Mouse (Mus musculus): ENCODE measurements around the gene Cnksr1. TPM values are rescaled to one million over a fixed set of nuclear protein-coding genes. Genes with fewer than 3 reads are reported as not detected.

Gene Cnksr1
- total and polyA plus RNA-seq, 2 experiments from 2014 or later, result 0.66 to 0.69 TPM

- H3K36me3 ChIP-seq (replicated peaks; ENCODE audit: control insufficient read depth, insufficient read depth, low read length), result no peaks in the 10 kb centered on the region
- ATAC-seq (ENCODE audit: insufficient read depth, low read depth) (no peak; the same call in 1 of the 2 replicates), DNase-seq (ENCODE audit: low spot score) (no peak)
- no peak overlapping the region for H3K9ac ChIP-seq (replicated peaks; ENCODE audit: low read depth, low read length)
- TF ChIP-seq CTCF (IDR thresholded peaks at IDR 0.05; ENCODE audit: low read depth) (no peak), EP300 (IDR thresholded peaks at IDR 0.05; ENCODE audit: low read depth) (no peak)
- H3K4me2 ChIP-seq (ENCODE audit: low read depth, low read length), result no peak overlapping the region
- H3K4me1 ChIP-seq (ENCODE audit: control insufficient read depth, insufficient read depth), result peaks cover 16% of the 10 kb centered on the region
- H3K4me3 ChIP-seq (ENCODE audit: low read depth, low read length), result no peak overlapping the region
- no peaks in the 10 kb centered on the region for H3K9me3 ChIP-seq (replicated peaks; ENCODE audit: control insufficient read depth, low read length)
- 41% methylated on average over 5 of the region's 5 CpGs for WGBS
- H3K27ac ChIP-seq (ENCODE audit: low read depth), result no peak overlapping the region
- H3K27me3 ChIP-seq (ENCODE audit: control insufficient read depth, insufficient read depth, low read length), result no peaks in the 10 kb centered on the region
Observed at GRCm38 (mm10) chr4:134234876-134235275, 3.3 kb downstream of the Cnksr1 start.

GRCm38 (mm10) chr4:134230431-134230830 lies 7.8 kb downstream of the Cnksr1 start:
- TF ChIP-seq EP300 (IDR thresholded peaks at IDR 0.05; ENCODE audit: low read depth) (no peak), CTCF (IDR thresholded peaks at IDR 0.05; ENCODE audit: low read depth) (no peak)
- ATAC-seq (ENCODE audit: insufficient read depth, low read depth), result no peak
- no peak overlapping the region for H3K27ac ChIP-seq (ENCODE audit: low read depth)
- H3K9me3 ChIP-seq (replicated peaks; ENCODE audit: control insufficient read depth, low read length), result no peaks in the 10 kb centered on the region
- H3K36me3 ChIP-seq (replicated peaks; ENCODE audit: control insufficient read depth, insufficient read depth, low read length), result no peaks in the 10 kb centered on the region
- peaks cover 7% of the 10 kb centered on the region for H3K4me1 ChIP-seq (ENCODE audit: control insufficient read depth, insufficient read depth)
- H3K9ac ChIP-seq (replicated peaks; ENCODE audit: low read depth, low read length), result no peak overlapping the region
- WGBS, result 31% methylated on average over 8 of the region's 8 CpGs
- DNase-seq (ENCODE audit: low spot score), result no peak
- H3K4me3 ChIP-seq (ENCODE audit: low read depth, low read length), result no peak overlapping the region
- H3K27me3 ChIP-seq (ENCODE audit: control insufficient read depth, insufficient read depth, low read length), result no peaks in the 10 kb centered on the region
- H3K4me2 ChIP-seq (ENCODE audit: low read depth, low read length), result no peak overlapping the region

- Histone ChIP-seq H3K4me3 (ENCODE audit: low read depth, low read length) (no peak within 1 kb of the TSS), H3K27me3 (ENCODE audit: control insufficient read depth, insufficient read depth, low read length) (no peaks in the 10 kb centered on the region), H3K36me3 (replicated peaks; ENCODE audit: control insufficient read depth, insufficient read depth, low read length) (no peaks in the 10 kb centered on the region), H3K27ac (ENCODE audit: low read depth) (no peak within 1 kb of the TSS), H3K9me3 (replicated peaks; ENCODE audit: control insufficient read depth, low read length) (no peaks in the 10 kb centered on the region), H3K4me2 (ENCODE audit: low read depth, low read length) (no peak within 1 kb of the TSS), H3K9ac (replicated peaks; ENCODE audit: low read depth, low read length) (no peak within 1 kb of the TSS), H3K4me1 (ENCODE audit: control insufficient read depth, insufficient read depth) (no peaks in the 10 kb centered on the region)
- ATAC-seq (ENCODE audit: insufficient read depth, low read depth) (no peak), DNase-seq (ENCODE audit: low spot score) (no peak)
- 58% methylated on average over 8 of the region's 8 CpGs for WGBS
- peak; percentile 41 for TF ChIP-seq CTCF (IDR thresholded peaks at IDR 0.05; ENCODE audit: low read depth)
- TF ChIP-seq EP300 (IDR thresholded peaks at IDR 0.05; ENCODE audit: low read depth), result no peak
Observed at GRCm38 (mm10) chr4:134227194-134227593, 11.0 kb downstream of the Cnksr1 start, which contains the start of gene Catsper4. Gene Catsper4, minus strand, starts transcription at chr4:134227383.

- Histone ChIP-seq H3K27me3 (ENCODE audit: control insufficient read depth, insufficient read depth, low read length) (no peaks in the 10 kb centered on the region), H3K4me2 (ENCODE audit: low read depth, low read length) (no peak overlapping the region), H3K4me1 (ENCODE audit: control insufficient read depth, insufficient read depth) (no peaks in the 10 kb centered on the region), H3K27ac (ENCODE audit: low read depth) (no peak overlapping the region), H3K9ac (replicated peaks; ENCODE audit: low read depth, low read length) (no peak overlapping the region), H3K4me3 (ENCODE audit: low read depth, low read length) (no peak overlapping the region), H3K9me3 (replicated peaks; ENCODE audit: control insufficient read depth, low read length) (no peaks in the 10 kb centered on the region), H3K36me3 (replicated peaks; ENCODE audit: control insufficient read depth, insufficient read depth, low read length) (no peaks in the 10 kb centered on the region)
- WGBS, result 58% methylated on average over 11 of the region's 11 CpGs
- DNase-seq (ENCODE audit: low spot score) (no peak), ATAC-seq (ENCODE audit: insufficient read depth, low read depth) (no peak)
- TF ChIP-seq CTCF (IDR thresholded peaks at IDR 0.05; ENCODE audit: low read depth), result no peak
- TF ChIP-seq EP300 (IDR thresholded peaks at IDR 0.05; ENCODE audit: low read depth), result no peak
Observed at GRCm38 (mm10) chr4:134222793-134223600, 15.2 kb downstream of the Cnksr1 start.

GRCm38 (mm10) chr4:134206488-134207053 lies 31.6 kb downstream of the Cnksr1 start:
- H3K4me2 ChIP-seq (ENCODE audit: low read depth, low read length), result no peak overlapping the region
- H3K4me3 ChIP-seq (ENCODE audit: low read depth, low read length), result no peak overlapping the region
- DNase-seq (ENCODE audit: low spot score) (no peak), ATAC-seq (ENCODE audit: insufficient read depth, low read depth) (no peak)
- H3K9ac ChIP-seq (replicated peaks; ENCODE audit: low read depth, low read length), result no peak overlapping the region
- H3K27me3 ChIP-seq (ENCODE audit: control insufficient read depth, insufficient read depth, low read length), result no peaks in the 10 kb centered on the region
- no peak for TF ChIP-seq EP300 (IDR thresholded peaks at IDR 0.05; ENCODE audit: low read depth)
- TF ChIP-seq CTCF (IDR thresholded peaks at IDR 0.05; ENCODE audit: low read depth), result no peak
- no peaks in the 10 kb centered on the region for H3K36me3 ChIP-seq (replicated peaks; ENCODE audit: control insufficient read depth, insufficient read depth, low read length)
- H3K27ac ChIP-seq (ENCODE audit: low read depth), result no peak overlapping the region
- no peaks in the 10 kb centered on the region for H3K9me3 ChIP-seq (replicated peaks; ENCODE audit: control insufficient read depth, low read length)
- H3K4me1 ChIP-seq (ENCODE audit: control insufficient read depth, insufficient read depth), result no peaks in the 10 kb centered on the region
- WGBS, result 54% methylated on average over 6 of the region's 6 CpGs

Measured in heart, postnatal 0 days (tissue).